Mouse (Mus musculus): Measurements from ENCODE around the gene Sh3pxd2b. TPM values are rescaled to one million over a fixed set of nuclear protein-coding genes. Genes with fewer than 3 reads are reported as not detected.

Sh3pxd2b gene
- total and polyA plus RNA-seq, 3 experiments: 2.4 to 13.2 (median 6.7) TPM

GRCm38 (mm10) chr11:32363610-32364220, 16.1 kb downstream of the Sh3pxd2b start:
- H3K4me2 ChIP-seq (ENCODE audit: insufficient read depth, low read depth, poor library complexity, severe bottlenecking): no peak overlapping the region
- H3K27ac ChIP-seq (ENCODE audit: insufficient read depth, low read depth): peak overlapping the region; percentile 45; the same call in 1 of the 2 replicates
- TF ChIP-seq ZKSCAN1 (IDR thresholded peaks at IDR 0.05; ENCODE audit: borderline replicate concordance, low read depth, low read length): no peak
- no peak for TF ChIP-seq CHD2 (IDR thresholded peaks at IDR 0.05; ENCODE audit: low read length)
- no peak for TF ChIP-seq KAT2A (IDR thresholded peaks at IDR 0.05; ENCODE audit: insufficient replicate concordance, low read length)
- no peak for TF ChIP-seq JUND (conservative IDR thresholded peaks at IDR 0.05; ENCODE audit: low read depth, low read length)
- no peak for TF ChIP-seq MEF2A (IDR thresholded peaks at IDR 0.05; ENCODE audit: borderline replicate concordance, low read depth, low read length)
- no peak for TF ChIP-seq MAFK (IDR thresholded peaks at IDR 0.05; ENCODE audit: insufficient replicate concordance, low read length)
- no peak for TF ChIP-seq ETS1 (conservative IDR thresholded peaks at IDR 0.05; ENCODE audit: low read depth, low read length)
- TF ChIP-seq EP300 (IDR thresholded peaks at IDR 0.05; ENCODE audit: low read length): no peak; the same call in 1 of the 2 replicates
- no peak for TF ChIP-seq UBTF (IDR thresholded peaks at IDR 0.05; ENCODE audit: low read depth, low read length)
- TF ChIP-seq POLR2AphosphoS2 (IDR thresholded peaks at IDR 0.05; ENCODE audit: low read depth, low read length): no peak
- TF ChIP-seq IRF4 (IDR thresholded peaks at IDR 0.05; ENCODE audit: low read depth, low read length): no peak
- no peak for TF ChIP-seq GABPA (IDR thresholded peaks at IDR 0.05; ENCODE audit: insufficient replicate concordance, low read depth, low read length)
- no peak for TF ChIP-seq TBP (conservative IDR thresholded peaks at IDR 0.05; ENCODE audit: low read depth, low read length)
- TF ChIP-seq PAX5 (IDR thresholded peaks at IDR 0.05; ENCODE audit: low read length): no peak
- no peak for TF ChIP-seq SMC3 (IDR thresholded peaks at IDR 0.05; ENCODE audit: low read depth, low read length)
- TF ChIP-seq USF2 (conservative IDR thresholded peaks at IDR 0.05; ENCODE audit: low read depth, low read length): no peak
- TF ChIP-seq ELF1 (IDR thresholded peaks at IDR 0.05; ENCODE audit: low read depth, low read length): no peak
- no peak for TF ChIP-seq RAD21 (IDR thresholded peaks at IDR 0.05; ENCODE audit: low read depth, low read length)
- dilution Hi-C loops (cut with MboI; ENCODE audit: extremely low pct_ligation_motif_present, extremely low pct_unique_long_range_greater_than_20kb, low sequenced_read_pairs) (no loop called here), in situ Hi-C loops (cut with MboI; ENCODE audit: low pct_ligation_motif_present, low pct_unique_long_range_greater_than_20kb, low sequenced_read_pairs) (no loop called here)
- DNase-seq (ENCODE audit: extremely low read depth): peak; percentile 21
- peaks cover 26 to 67% of the 10 kb centered on the region in 2 experiments for H3K4me1 ChIP-seq (ENCODE audit: control insufficient read depth in 1 of 2, insufficient read depth in 2 of 2)
- H3K36me3 ChIP-seq (replicated peaks in 1 of 2; ENCODE audit: control insufficient read depth in 1 of 2, insufficient read depth in 1 of 2, low read length in 1 of 2): peaks cover 0 to 16% of the 10 kb centered on the region in 2 experiments
- no peaks in the 10 kb centered on the region for H3K79me2 ChIP-seq (replicated peaks; ENCODE audit: control insufficient read depth, extremely low read depth, insufficient read depth, poor library complexity, severe bottlenecking)
- H3K4me3 ChIP-seq (replicated peaks in 1 of 3; ENCODE audit: low read depth in 2 of 3, low read length in 2 of 3, poor library complexity in 1 of 3): no peak overlapping the region
- no peak overlapping the region for H3K9ac ChIP-seq (ENCODE audit: insufficient read depth, low read depth)
- H3K9me3 ChIP-seq (replicated peaks; ENCODE audit: low read length): no peaks in the 10 kb centered on the region
- H3K27me3 ChIP-seq (replicated peaks): no peaks in the 10 kb centered on the region

- Histone ChIP-seq H3K4me1 (ENCODE audit: control insufficient read depth in 1 of 2, insufficient read depth in 2 of 2) (peaks cover 26 to 73% of the 10 kb centered on the region in 2 experiments), H3K27ac (ENCODE audit: insufficient read depth, low read depth) (no peak overlapping the region; the same call in 1 of the 2 replicates), H3K36me3 (replicated peaks in 1 of 2; ENCODE audit: control insufficient read depth in 1 of 2, insufficient read depth in 1 of 2, low read length in 1 of 2) (peaks cover 0 to 19% of the 10 kb centered on the region in 2 experiments), H3K9me3 (replicated peaks; ENCODE audit: low read length) (no peaks in the 10 kb centered on the region), H3K4me2 (ENCODE audit: insufficient read depth, low read depth, poor library complexity, severe bottlenecking) (no peak overlapping the region), H3K4me3 (replicated peaks in 1 of 3; ENCODE audit: low read depth in 2 of 3, low read length in 2 of 3, poor library complexity in 1 of 3) (no peak overlapping the region), H3K27me3 (replicated peaks) (no peaks in the 10 kb centered on the region), H3K9ac (ENCODE audit: insufficient read depth, low read depth) (no peak overlapping the region), H3K79me2 (replicated peaks; ENCODE audit: control insufficient read depth, extremely low read depth, insufficient read depth, poor library complexity, severe bottlenecking) (no peaks in the 10 kb centered on the region)
- dilution Hi-C loops (cut with MboI; ENCODE audit: extremely low pct_ligation_motif_present, extremely low pct_unique_long_range_greater_than_20kb, low sequenced_read_pairs) (no loop called here), in situ Hi-C loops (cut with MboI; ENCODE audit: low pct_ligation_motif_present, low pct_unique_long_range_greater_than_20kb, low sequenced_read_pairs) (no loop called here)
- DNase-seq (ENCODE audit: extremely low read depth): no peak
- no peak for TF ChIP-seq CTCF (conservative IDR thresholded peaks at IDR 0.05 in 1 of 2, IDR thresholded peaks at IDR 0.05 in 1 of 2; ENCODE audit: low read depth in 2 of 2, low read length in 2 of 2)
- no peak for TF ChIP-seq PAX5 (IDR thresholded peaks at IDR 0.05; ENCODE audit: low read length)
- no peak for TF ChIP-seq MYC (IDR thresholded peaks at IDR 0.05; ENCODE audit: low read depth, low read length)
- no peak for TF ChIP-seq IRF4 (IDR thresholded peaks at IDR 0.05; ENCODE audit: low read depth, low read length)
These were observed 16.8 kb downstream of the Sh3pxd2b start for GRCm38 (mm10) chr11:32364375-32364774.
